Mouse (Mus musculus): Measurements from ENCODE around the gene Gm20388. TPM values are rescaled to one million over a fixed set of nuclear protein-coding genes. Genes with fewer than 3 reads are reported as not detected.

Gm20388 gene
- polyA plus RNA-seq, 1 experiment from 2014 or later: not detected

GRCm38 (mm10) chr8:124363337-124363736, 4452.7 kb downstream of the Gm20388 start:
- Histone ChIP-seq H3K27ac (replicated peaks) (no peak overlapping the region), H3K27me3 (replicated peaks) (no peaks in the 10 kb centered on the region), H3K36me3 (no peaks in the 10 kb centered on the region), H3K4me3 (no peak overlapping the region), H3K4me2 (no peak overlapping the region), H3K4me1 (no peaks in the 10 kb centered on the region), H3K9ac (no peak overlapping the region), H3K9me3 (peaks cover 10% of the 10 kb centered on the region)
- ATAC-seq (ENCODE audit: extremely low read depth, insufficient number of reproducible peaks, low FRiP score, low TSS enrichment): no peak
- WGBS: 86% methylated on average over 15 of the region's 15 CpGs

- Histone ChIP-seq H3K27ac (replicated peaks) (0 out of 2 replicates have a peak overlapping the region, but pooled peaks have one; percentile 8), H3K27me3 (replicated peaks) (no peaks in the 10 kb centered on the region), H3K4me3 (no peak overlapping the region), H3K9me3 (no peaks in the 10 kb centered on the region), H3K4me2 (no peak overlapping the region), H3K4me1 (no peaks in the 10 kb centered on the region), H3K36me3 (no peaks in the 10 kb centered on the region), H3K9ac (no peak overlapping the region)
- WGBS: 20% methylated on average over 8 of the region's 8 CpGs
- no peak for ATAC-seq (ENCODE audit: extremely low read depth, insufficient number of reproducible peaks, low FRiP score, low TSS enrichment)
Observed at GRCm38 (mm10) chr8:124368213-124368612, 4457.6 kb downstream of the Gm20388 start.

- ATAC-seq (ENCODE audit: extremely low read depth, insufficient number of reproducible peaks, low FRiP score, low TSS enrichment): no peak
Observed at GRCm38 (mm10) chr8:124370422-124371183, 4460.0 kb downstream of the Gm20388 start.

GRCm38 (mm10) chr8:124371410-124372123, 4460.9 kb downstream of the Gm20388 start:
- Histone ChIP-seq H3K36me3 (no peaks in the 10 kb centered on the region), H3K9ac (no peak overlapping the region), H3K27ac (replicated peaks) (no peak overlapping the region), H3K27me3 (replicated peaks) (no peaks in the 10 kb centered on the region), H3K4me2 (no peak overlapping the region), H3K9me3 (no peaks in the 10 kb centered on the region), H3K4me1 (peaks cover 15% of the 10 kb centered on the region), H3K4me3 (no peak overlapping the region)
- no peak for ATAC-seq (ENCODE audit: extremely low read depth, insufficient number of reproducible peaks, low FRiP score, low TSS enrichment)
- 83% methylated on average over 23 of the region's 23 CpGs for WGBS

More at GRCm38 (mm10) chr8:124370422-124371183, 4460.0 kb downstream of the Gm20388 start:
- no peaks in the 10 kb centered on the region for H3K27me3 ChIP-seq (replicated peaks)
- H3K9me3 ChIP-seq: no peaks in the 10 kb centered on the region
- H3K4me1 ChIP-seq: peaks cover 14% of the 10 kb centered on the region
- no peak overlapping the region for H3K27ac ChIP-seq (replicated peaks)
- no peak overlapping the region for H3K4me3 ChIP-seq
- WGBS: 71% methylated on average over 17 of the region's 17 CpGs
- no peak overlapping the region for H3K4me2 ChIP-seq
- no peak overlapping the region for H3K9ac ChIP-seq
- no peaks in the 10 kb centered on the region for H3K36me3 ChIP-seq

- Histone ChIP-seq H3K4me3 (no peak overlapping the region), H3K9ac (no peak overlapping the region), H3K4me2 (no peak overlapping the region), H3K27me3 (replicated peaks) (no peaks in the 10 kb centered on the region), H3K36me3 (no peaks in the 10 kb centered on the region), H3K9me3 (no peaks in the 10 kb centered on the region), H3K27ac (replicated peaks) (no peak overlapping the region), H3K4me1 (peaks cover 15% of the 10 kb centered on the region)
- ATAC-seq (ENCODE audit: extremely low read depth, insufficient number of reproducible peaks, low FRiP score, low TSS enrichment): no peak
- WGBS: 85% methylated on average over 5 of the region's 5 CpGs
Observed at GRCm38 (mm10) chr8:124373753-124374152, 4463.1 kb downstream of the Gm20388 start.

- ATAC-seq (ENCODE audit: extremely low read depth, insufficient number of reproducible peaks, low FRiP score, low TSS enrichment): no peak
- Histone ChIP-seq H3K9ac (no peak overlapping the region), H3K27ac (replicated peaks) (peak overlapping the region; percentile 37; the same call in 1 of the 2 replicates), H3K9me3 (no peaks in the 10 kb centered on the region), H3K4me3 (no peak overlapping the region), H3K36me3 (no peaks in the 10 kb centered on the region), H3K4me2 (no peak overlapping the region), H3K4me1 (peaks cover 15% of the 10 kb centered on the region), H3K27me3 (replicated peaks) (no peaks in the 10 kb centered on the region)
- WGBS: 57% methylated on average over 6 of the region's 6 CpGs
Observed at GRCm38 (mm10) chr8:124375168-124375567, 4464.5 kb downstream of the Gm20388 start.

- no peaks in the 10 kb centered on the region for H3K27me3 ChIP-seq (replicated peaks)
- H3K27ac ChIP-seq (replicated peaks): peak overlapping the region; percentile 37; the same call in 1 of the 2 replicates
- H3K9me3 ChIP-seq: no peaks in the 10 kb centered on the region
- H3K4me2 ChIP-seq: no peak overlapping the region
- peaks cover 15% of the 10 kb centered on the region for H3K4me1 ChIP-seq
- no peak for ATAC-seq (ENCODE audit: extremely low read depth, insufficient number of reproducible peaks, low FRiP score, low TSS enrichment)
- WGBS: 76% methylated on average over 9 of the region's 9 CpGs
- no peak overlapping the region for H3K9ac ChIP-seq
- no peaks in the 10 kb centered on the region for H3K36me3 ChIP-seq
- no peak overlapping the region for H3K4me3 ChIP-seq
Observed at GRCm38 (mm10) chr8:124375727-124376126, 4465.1 kb downstream of the Gm20388 start.

- Histone ChIP-seq H3K27me3 (replicated peaks) (no peaks in the 10 kb centered on the region), H3K9ac (no peak overlapping the region), H3K9me3 (no peaks in the 10 kb centered on the region), H3K4me2 (no peak overlapping the region), H3K36me3 (no peaks in the 10 kb centered on the region), H3K4me3 (no peak overlapping the region), H3K27ac (replicated peaks) (no peak overlapping the region), H3K4me1 (peaks cover 15% of the 10 kb centered on the region)
- no peak for ATAC-seq (ENCODE audit: extremely low read depth, insufficient number of reproducible peaks, low FRiP score, low TSS enrichment)
- WGBS: 89% methylated on average over 12 of the region's 12 CpGs
Observed at GRCm38 (mm10) chr8:124376406-124376805, 4465.8 kb downstream of the Gm20388 start.

GRCm38 (mm10) chr8:124379289-124379688, 4468.6 kb downstream of the Gm20388 start:
- Histone ChIP-seq H3K4me2 (no peak overlapping the region), H3K36me3 (no peaks in the 10 kb centered on the region), H3K4me1 (peaks cover 14% of the 10 kb centered on the region), H3K4me3 (no peak overlapping the region), H3K9ac (no peak overlapping the region), H3K27me3 (replicated peaks) (no peaks in the 10 kb centered on the region; the same call in 1 of the 2 replicates), H3K27ac (replicated peaks) (no peak overlapping the region), H3K9me3 (no peaks in the 10 kb centered on the region)
- WGBS: 58% methylated on average over 6 of the region's 6 CpGs
- ATAC-seq (ENCODE audit: extremely low read depth, insufficient number of reproducible peaks, low FRiP score, low TSS enrichment): no peak

- Histone ChIP-seq H3K36me3 (no peaks in the 10 kb centered on the region), H3K4me1 (no peaks in the 10 kb centered on the region), H3K9me3 (no peaks in the 10 kb centered on the region), H3K27me3 (replicated peaks) (no peaks in the 10 kb centered on the region; the same call in 1 of the 2 replicates), H3K4me3 (no peak overlapping the region), H3K27ac (replicated peaks) (no peak overlapping the region), H3K4me2 (no peak overlapping the region), H3K9ac (no peak overlapping the region)
- ATAC-seq (ENCODE audit: extremely low read depth, insufficient number of reproducible peaks, low FRiP score, low TSS enrichment): no peak
- whole genome bisulfite sequencing: 54% methylated on average over 10 of the region's 10 CpGs
Observed at GRCm38 (mm10) chr8:124382235-124382634, 4471.6 kb downstream of the Gm20388 start.

- no peak overlapping the region for H3K4me2 ChIP-seq
- 87% methylated on average over 19 of the region's 19 CpGs for WGBS
- no peak for ATAC-seq (ENCODE audit: extremely low read depth, insufficient number of reproducible peaks, low FRiP score, low TSS enrichment)
- no peak overlapping the region for H3K27ac ChIP-seq (replicated peaks)
- no peak overlapping the region for H3K9ac ChIP-seq
- H3K27me3 ChIP-seq (replicated peaks): no peaks in the 10 kb centered on the region; the same call in 1 of the 2 replicates
- no peaks in the 10 kb centered on the region for H3K36me3 ChIP-seq
- H3K4me1 ChIP-seq: no peaks in the 10 kb centered on the region
- no peaks in the 10 kb centered on the region for H3K9me3 ChIP-seq
- H3K4me3 ChIP-seq: no peak overlapping the region
Observed at GRCm38 (mm10) chr8:124384336-124384735, 4473.7 kb downstream of the Gm20388 start.

Data from heart, embryonic 13.5 days (tissue).